ENCODE assay signal across 33 mouse cellular contexts in the genomic region with DNA sequence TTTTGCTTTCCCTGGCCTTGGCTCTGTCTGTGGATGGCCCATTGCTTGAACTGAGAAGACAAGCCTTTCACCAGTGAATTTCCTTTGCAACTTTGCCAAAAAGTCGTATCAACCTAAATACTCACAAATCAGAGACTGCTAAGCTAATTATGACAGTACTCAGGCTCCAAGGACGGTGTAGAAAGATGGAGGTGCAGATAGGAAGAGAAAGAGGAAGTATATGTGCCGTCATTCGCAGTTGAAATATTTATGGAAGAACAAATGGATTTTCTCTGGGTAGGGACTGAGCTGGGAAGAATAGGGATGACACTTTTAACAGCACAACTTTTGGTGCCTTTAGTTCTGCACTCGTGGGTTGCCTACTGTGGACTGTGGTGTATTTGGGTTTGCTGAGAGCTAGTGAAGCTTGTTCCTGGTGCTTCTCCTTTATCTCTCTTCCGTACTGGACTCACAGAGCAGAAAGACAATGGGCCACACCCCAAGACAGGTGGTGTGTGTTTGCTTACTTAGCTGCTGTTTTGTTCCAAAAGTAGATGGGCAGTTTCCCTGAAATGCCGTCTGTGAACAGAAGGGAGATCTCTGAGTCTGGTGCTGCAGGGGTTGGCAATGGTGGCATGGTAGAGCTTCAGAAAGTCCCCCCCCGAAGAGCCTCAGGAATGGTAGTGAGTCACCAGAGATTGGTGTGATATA. TPM values are rescaled to one million over a fixed set of nuclear protein-coding genes. Genes with fewer than 3 reads are reported as not detected.
DNase-seq lines count a peak whose midpoint lies in the region; ATAC-seq and TF ChIP-seq lines count a peak whose summit lies in the region.
"Had no signal": no experiment of that assay in that cellular context is flagged by ENCODE, and none has a peak within 500 bp of the region (broad histone marks: within the 10 kb centered on the region; RNA-seq: fewer than 3 reads in every experiment).

No protein-coding gene starts in this region.

- DNase-seq in lung, postnatal 0 days (ENCODE audit: low spot score): no peak
- no peak for DNase-seq in lung, postnatal 10 days
- DNase-seq in ZHBTc4 (ENCODE audit: low read depth, low spot score): peak; percentile 33
- DNase-seq in right cerebral cortex, postnatal 10 days (ENCODE audit: low spot score in 2 of 2): no peak
- no peak for DNase-seq in retina, postnatal 1 day
- DNase-seq: adrenal gland, postnatal 25 days; cerebellum, adult 18-20 months; cerebellum, postnatal 25 days; gastrocnemius, postnatal 14 days; heart, adult 11 months; heart, postnatal 36 days; kidney, adult 8-10 months; kidney, postnatal 4 days; liver, postnatal 0 days; lung, postnatal 4 days; right cerebral cortex, postnatal 14 days; thymus, adult 18-20 months; thymus, postnatal 25 days had no signal

- H3K27me3 ChIP-seq in lung, postnatal 0 days (replicated peaks; ENCODE audit: insufficient read depth, low read length): no peaks in the 10 kb centered on the region
- H3K27me3 ChIP-seq in intestine, embryonic 16.5 days (replicated peaks; ENCODE audit: control insufficient read depth, insufficient read depth, low read length): no peaks in the 10 kb centered on the region
- H3K27me3 ChIP-seq: forebrain, embryonic 13.5 days; hindbrain, embryonic 12.5 days; intestine, embryonic 15.5 days; limb, embryonic 13.5 days; midbrain, embryonic 15.5 days had no signal

- no peak overlapping the region for H3K9ac ChIP-seq in lung, postnatal 0 days (replicated peaks; ENCODE audit: low read depth)
- no peak overlapping the region for H3K9ac ChIP-seq in intestine, embryonic 16.5 days (ENCODE audit: low read depth, low read length)
- H3K9ac ChIP-seq: forebrain, embryonic 13.5 days; hindbrain, embryonic 12.5 days; intestine, embryonic 15.5 days; limb, embryonic 13.5 days; liver, postnatal 0 days; midbrain, embryonic 15.5 days had no signal

- no peak overlapping the region for H3K4me3 ChIP-seq in lung, postnatal 0 days (ENCODE audit: low read depth, low read length)
- H3K4me3 ChIP-seq in intestine, embryonic 16.5 days (ENCODE audit: low read length): no peak overlapping the region
- H3K4me3 ChIP-seq: forebrain, embryonic 13.5 days; hindbrain, embryonic 12.5 days; intestine, embryonic 15.5 days; limb, embryonic 13.5 days; midbrain, embryonic 10.5 days; midbrain, embryonic 15.5 days had no signal

- H3K36me3 ChIP-seq in lung, postnatal 0 days (ENCODE audit: insufficient read depth, low read length): no peaks in the 10 kb centered on the region
- no peaks in the 10 kb centered on the region for H3K36me3 ChIP-seq in intestine, embryonic 16.5 days (ENCODE audit: control insufficient read depth, insufficient read depth, low read length)
- H3K36me3 ChIP-seq: hindbrain, embryonic 12.5 days; intestine, embryonic 15.5 days; limb, embryonic 13.5 days; midbrain, embryonic 10.5 days; midbrain, embryonic 15.5 days had no signal

- TF ChIP-seq CTCF in lung, postnatal 0 days (IDR thresholded peaks at IDR 0.05): no peak

- H3K4me1 ChIP-seq in lung, postnatal 0 days (ENCODE audit: insufficient read depth, low read depth, low read length): no peaks in the 10 kb centered on the region
- H3K4me1 ChIP-seq in intestine, embryonic 16.5 days (ENCODE audit: control insufficient read depth, insufficient read depth, low read length): no peaks in the 10 kb centered on the region
- H3K4me1 ChIP-seq: forebrain, embryonic 13.5 days; hindbrain, embryonic 12.5 days; intestine, embryonic 15.5 days; limb, embryonic 13.5 days; midbrain, embryonic 10.5 days; midbrain, embryonic 15.5 days had no signal

- H3K27ac ChIP-seq in lung, postnatal 0 days (ENCODE audit: low read length): 0 out of 2 replicates have a peak overlapping the region, but pooled peaks have one; percentile 27
- no peak overlapping the region for H3K27ac ChIP-seq in intestine, embryonic 16.5 days (ENCODE audit: low read length)
- H3K27ac ChIP-seq: forebrain, embryonic 13.5 days; hindbrain, embryonic 12.5 days; hindbrain, postnatal 0 days; intestine, embryonic 15.5 days; kidney, postnatal 0 days; limb, embryonic 13.5 days; midbrain, embryonic 10.5 days; midbrain, embryonic 15.5 days; stomach, postnatal 0 days had no signal

- WGBS in lung, postnatal 0 days: 48% methylated on average over 8 of the region's 8 CpGs
- 65% methylated on average over 8 of the region's 8 CpGs for WGBS in intestine, embryonic 16.5 days

- no peak for ATAC-seq in lung, postnatal 0 days
- peak; percentile 26; the same call in 1 of the 2 replicates for ATAC-seq in megakaryocyte-erythroid progenitor cell, adult 5-6 weeks (replicated peaks; ENCODE audit: low FRiP score, low TSS enrichment, poor library complexity, severe bottlenecking)
- ATAC-seq in intestine, embryonic 16.5 days: no peak
- ATAC-seq: CD4-positive, CD25-positive, alpha-beta regulatory T cell, adult 4 months; forebrain, embryonic 13.5 days; hindbrain, postnatal 0 days; intestine, embryonic 15.5 days; liver, postnatal 0 days; midbrain, embryonic 15.5 days; Patski had no signal

- no peak for TF ChIP-seq EP300 in lung, postnatal 0 days (IDR thresholded peaks at IDR 0.05)

- no peak overlapping the region for H3K4me2 ChIP-seq in lung, postnatal 0 days (replicated peaks; ENCODE audit: low read depth, low read length)
- no peak overlapping the region for H3K4me2 ChIP-seq in intestine, embryonic 16.5 days (ENCODE audit: low read depth, low read length)
- H3K4me2 ChIP-seq: forebrain, embryonic 13.5 days; heart, embryonic 11.5 days; hindbrain, embryonic 12.5 days; intestine, embryonic 15.5 days; limb, embryonic 13.5 days; liver, embryonic 11.5 days; midbrain, embryonic 15.5 days had no signal

- no peaks in the 10 kb centered on the region for H3K9me3 ChIP-seq in lung, postnatal 0 days (ENCODE audit: low read length)
- H3K9me3 ChIP-seq in intestine, embryonic 16.5 days (ENCODE audit: control insufficient read depth, low read length): no peaks in the 10 kb centered on the region
- H3K9me3 ChIP-seq: forebrain, embryonic 13.5 days; hindbrain, embryonic 12.5 days; intestine, embryonic 15.5 days; limb, embryonic 13.5 days; midbrain, embryonic 10.5 days; midbrain, embryonic 15.5 days had no signal

RNA-seq across cellular contexts. Expression of gene Rtkn2, which starts 29.2 kb away (rescaled TPM):
- 171 and 207 TPM in 2 replicates for polyA plus RNA-seq in lung, postnatal 0 days (2015; fragmentation: Nextera tagmentation; extraction: Ambion mirVana)
- total RNA-seq in megakaryocyte-erythroid progenitor cell, adult 5-6 weeks (2014; fragmentation: Nextera tagmentation): 1.6 TPM in 2 replicates
- total RNA-seq in megakaryocyte-erythroid progenitor cell, adult 5-6 weeks (2017): 2.4 TPM in 1 of 2 replicates, not detected in the other
- 4.1 and 5.0 TPM in 2 replicates for polyA plus RNA-seq in intestine, embryonic 16.5 days (2015; fragmentation: Nextera tagmentation; extraction: Ambion mirVana)

RNA-seq across cellular contexts. Expression of gene Zfp365, which starts 37.7 kb away (rescaled TPM):
- 2.5 and 2.6 TPM in 2 replicates for polyA plus RNA-seq in lung, postnatal 0 days (2015; fragmentation: Nextera tagmentation; extraction: Ambion mirVana)
- total RNA-seq in megakaryocyte-erythroid progenitor cell, adult 5-6 weeks (2014; fragmentation: Nextera tagmentation): not detected in 2 replicates
- 0.23 TPM in 1 of 2 replicates, not detected in the other for total RNA-seq in megakaryocyte-erythroid progenitor cell, adult 5-6 weeks (2017)
- polyA plus RNA-seq in intestine, embryonic 16.5 days (2015; fragmentation: Nextera tagmentation; extraction: Ambion mirVana): 0.70 and 0.71 TPM in 2 replicates

Comparison
In these comparisons a context has a peak if more than half of its experiments do, and no peak if none do; other contexts are left out.
1. RNA of gene Rtkn2, which starts 29.2 kb away (polyA plus RNA-seq): 171 to 207 TPM in lung, postnatal 0 days; 4.1 to 5.0 TPM in intestine, embryonic 16.5 days; every median in the first group is over 10 times any median in the second.